Mouse (Mus musculus) stomach, embryonic 16.5 days (tissue): ENCODE measurements around the gene Vmn1r125. TPM values are rescaled to one million over a fixed set of nuclear protein-coding genes. Genes with fewer than 3 reads are reported as not detected.
"Not testable (repeated sequence)": the region's sequence is repeated elsewhere in the genome, so short reads cannot be mapped to it uniquely, and the experiment has no call there.

Source experiments
- ATAC-seq: fragments of 200-750 bp; cut with Nextera tagmentation; 2 replicates; pipeline ENCODE4 v1.8.0; 2017; ENCODE audit warnings: moderate number of reproducible peaks, moderate TSS enrichment; ENCODE audit not compliant: insufficient read depth, low FRiP score
- H3K27ac ChIP-seq: fragments of 300-500 bp; sonication (generic); 2 replicates; pipeline ENCODE4 v1.5.1; 2014; ENCODE audit warnings: low read length
- H3K27me3 ChIP-seq: fragments of 300-500 bp; sonication (generic); 2 replicates; pipeline ENCODE4 v1.6.1; 2014; ENCODE audit warnings: low read length, control low read depth, mixed read lengths; ENCODE audit not compliant: control insufficient read depth, insufficient read depth
- H3K36me3 ChIP-seq: fragments of 300-500 bp; sonication (generic); 2 replicates; pipeline ENCODE4 v1.6.1; 2014; ENCODE audit warnings: low read length; ENCODE audit not compliant: control insufficient read depth, insufficient read depth
- H3K4me1 ChIP-seq: fragments of 300-500 bp; sonication (generic); 2 replicates; pipeline ENCODE4 v1.6.1; 2014; ENCODE audit warnings: low read length, control low read depth, mixed read lengths; ENCODE audit not compliant: control insufficient read depth, insufficient read depth
- H3K4me2 ChIP-seq: fragments of 300-500 bp; sonication (generic); 2 replicates; pipeline ENCODE4 v1.6.1; 2014; ENCODE audit warnings: low read depth, low read length, mixed read lengths
- H3K4me3 ChIP-seq: fragments of 300-500 bp; sonication (generic); replicated peaks from 2 replicates; pipeline ENCODE4 v1.5.1; 2014; ENCODE audit warnings: mild to moderate bottlenecking, low read length
- H3K9ac ChIP-seq: fragments of 300-500 bp; sonication (generic); 2 replicates; pipeline ENCODE4 v1.6.1; 2014; ENCODE audit warnings: low read length
- H3K9me3 ChIP-seq: fragments of 300-500 bp; sonication (generic); replicated peaks from 2 replicates; pipeline ENCODE4 v1.6.1; 2016; ENCODE audit warnings: low read length, control low read depth; ENCODE audit not compliant: control insufficient read depth
- WGBS: fragments of 180-500 bp; shearing (Covaris S2); extraction: QIAGEN DNeasy Blood & Tissue Kit; methylation state at CpG from one replicate; pipeline ENCODE4 v1.1.7; 2014; 5-methylcytosine and 5-hydroxymethylcytosine counted together
- polyA plus RNA-seq: library from polyadenylated mRNA; unstranded; fragments of >200 nt; fragmentation: Nextera tagmentation; extraction: Ambion mirVana; gene quantifications from 2 replicates; pipeline ENCODE4 v1.2.1, GENCODE M21; 2015

Vmn1r125 gene
- not detected in 2 replicates for polyA plus RNA-seq

DNA sequence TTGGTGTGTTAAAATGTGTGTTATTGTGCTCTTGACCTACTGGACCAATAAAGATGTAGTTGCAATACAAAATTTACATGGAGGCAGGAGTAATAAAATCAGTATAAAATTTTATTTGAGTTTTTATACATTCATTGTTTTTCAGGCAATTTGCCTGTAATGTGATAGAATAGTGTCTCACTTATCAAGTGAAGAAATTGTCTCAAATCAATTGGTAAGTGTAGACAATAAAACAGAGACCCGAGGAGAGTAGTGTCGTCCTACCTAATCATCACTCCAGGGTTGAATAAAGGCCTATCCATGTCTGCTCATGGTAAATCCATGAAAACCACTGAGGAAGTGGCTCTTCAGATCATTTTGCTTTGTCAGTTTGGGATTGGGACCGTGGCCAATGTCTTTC lies at the start of gene Vmn1r125:
Gene Vmn1r125, plus strand, starts transcription at position 301 of the 400 bp plus-strand sequence.
- not testable (repeated sequence) for ATAC-seq, H3K9me3 ChIP-seq, H3K4me1 ChIP-seq, H3K4me3 ChIP-seq, H3K27me3 ChIP-seq, H3K27ac ChIP-seq, H3K36me3 ChIP-seq, H3K9ac ChIP-seq, H3K4me2 ChIP-seq
- 57% methylated on average over 3 of the region's 3 CpGs for WGBS

DNA sequence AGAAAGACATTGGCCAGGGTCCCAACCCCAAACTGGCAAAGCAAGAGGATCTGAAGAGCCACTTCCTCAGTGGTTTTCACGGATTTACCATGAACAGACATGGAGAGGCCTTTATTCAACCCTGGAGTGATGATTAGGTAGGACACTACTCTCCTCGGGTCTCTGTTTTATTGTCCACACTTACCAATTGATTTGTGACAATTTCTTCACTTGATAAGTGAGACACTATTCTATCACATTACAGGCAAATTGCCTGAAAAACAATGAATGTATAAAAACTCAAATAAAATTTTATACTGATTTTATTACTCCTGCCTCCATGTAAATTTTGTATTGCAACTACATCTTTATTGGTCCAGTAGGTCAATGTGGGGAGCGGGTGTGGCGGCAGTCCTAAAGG lies 11.5 kb upstream of the Vmn1r125 start, which contains the start of gene Vmn1r124:
Gene Vmn1r124, minus strand, starts transcription at position 101 of the 400 bp plus-strand sequence.
- 79% methylated on average over 4 of the region's 4 CpGs for WGBS
- not testable (repeated sequence) for ATAC-seq, H3K27ac ChIP-seq, H3K4me2 ChIP-seq, H3K9ac ChIP-seq, H3K36me3 ChIP-seq, H3K27me3 ChIP-seq, H3K4me1 ChIP-seq, H3K9me3 ChIP-seq, H3K4me3 ChIP-seq

DNA sequence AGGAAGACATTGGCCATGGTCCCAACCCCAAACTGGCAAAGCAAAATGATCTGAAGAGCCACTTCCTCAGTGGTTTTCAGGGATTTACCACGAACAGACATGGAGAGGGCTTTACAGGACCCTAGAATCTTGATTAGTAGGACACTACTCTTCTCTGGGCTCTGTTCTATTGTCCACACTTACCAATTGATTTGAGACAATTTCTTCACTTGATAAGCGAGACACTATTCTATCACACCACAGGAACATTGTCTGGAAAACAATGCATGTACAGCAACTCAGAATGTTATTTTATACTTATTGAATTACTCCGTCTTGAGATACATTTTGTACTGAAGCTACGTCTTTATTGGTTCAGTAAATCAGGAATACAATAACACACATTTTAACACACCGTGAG lies 29.4 kb downstream of the Vmn1r125 start, which contains the start of gene Vmn1r126:
Gene Vmn1r126, minus strand, starts transcription at position 101 of the 400 bp plus-strand sequence.
- H3K4me2 ChIP-seq, H3K27ac ChIP-seq: not testable (repeated sequence)

DNA sequence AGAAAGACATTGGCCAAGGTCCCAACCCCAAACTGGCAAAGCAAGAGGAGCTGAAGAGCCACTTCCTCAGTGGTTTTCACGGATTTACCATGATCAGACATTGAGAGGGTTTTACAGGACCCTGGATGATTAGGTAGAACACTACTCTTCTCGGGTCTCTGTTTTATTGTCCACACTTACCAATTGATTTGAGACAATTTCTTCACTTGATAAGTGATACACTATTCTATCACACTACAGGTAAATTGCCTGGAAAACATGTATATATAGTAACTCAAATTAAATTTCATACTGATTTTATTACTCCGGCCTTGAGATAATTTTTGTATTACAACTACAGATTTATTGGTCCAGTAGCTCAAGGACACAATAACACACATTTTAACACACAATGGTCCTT lies 47.8 kb downstream of the Vmn1r125 start, which contains the start of gene Vmn1r127:
Gene Vmn1r127, minus strand, starts transcription at position 101 of the 400 bp plus-strand sequence.
- H3K9ac ChIP-seq, ATAC-seq, H3K27ac ChIP-seq, H3K9me3 ChIP-seq, H3K36me3 ChIP-seq, H3K27me3 ChIP-seq, H3K4me3 ChIP-seq, H3K4me1 ChIP-seq, H3K4me2 ChIP-seq: not testable (repeated sequence)
- no CpG with 5 or more reads among the region's 3 CpGs for WGBS

More for the DNA sequence above, 29.4 kb downstream of the Vmn1r125 start, which contains the start of gene Vmn1r126:
- not testable (repeated sequence) for H3K4me3 ChIP-seq, H3K36me3 ChIP-seq, H3K4me1 ChIP-seq, H3K9me3 ChIP-seq, ATAC-seq, H3K9ac ChIP-seq, H3K27me3 ChIP-seq
- WGBS: no CpG with 5 or more reads among the region's 5 CpGs

Other genes with a start within 250 kb of the Vmn1r125 start
- not detected in 2 replicates for gene Vmn1r120, start 218.4 kb upstream of the Vmn1r125 start, polyA plus RNA-seq
- not detected in 2 replicates for gene Vmn1r121, start 173.7 kb upstream of the Vmn1r125 start, polyA plus RNA-seq
- gene Vmn1r122, start 138.1 kb upstream of the Vmn1r125 start, polyA plus RNA-seq: not detected in 2 replicates
- gene Vmn1r123, start 110.0 kb upstream of the Vmn1r125 start, polyA plus RNA-seq: not detected in 2 replicates
- not detected in 2 replicates for gene Gm5157, start 81.8 kb upstream of the Vmn1r125 start, polyA plus RNA-seq
- not detected in 2 replicates for gene Vmn1r124, start 11.6 kb upstream of the Vmn1r125 start, polyA plus RNA-seq
- gene Vmn1r126, start 29.3 kb downstream of the Vmn1r125 start, polyA plus RNA-seq: not detected in 2 replicates
- not detected in 2 replicates for gene Vmn1r127, start 47.7 kb downstream of the Vmn1r125 start, polyA plus RNA-seq
- gene Vmn1r128, start 77.2 kb downstream of the Vmn1r125 start, polyA plus RNA-seq: not detected in 2 replicates
- gene Vmn1r129, start 89.1 kb downstream of the Vmn1r125 start, polyA plus RNA-seq: not detected in 2 replicates
- gene Gm6882, start 160.6 kb downstream of the Vmn1r125 start, polyA plus RNA-seq: not detected in 2 replicates
- gene Vmn1r130, start 239.6 kb downstream of the Vmn1r125 start, polyA plus RNA-seq: not detected in 2 replicates